10 mouse cellular contexts compared by ENCODE assay signal in genomic region chr16:92653816-92654215, GRCm38 (mm10).
A peak's percentile ranks its signal among the peaks of the same experiment; 100 is the strongest.
DNase-seq lines count a peak whose midpoint lies in the region; ATAC-seq and TF ChIP-seq lines count a peak whose summit lies in the region.
"Had no signal": no experiment of that assay in that cellular context is flagged by ENCODE, and none has a peak within 500 bp of the region (broad histone marks: within the 10 kb centered on the region; RNA-seq: fewer than 3 reads in every experiment).

No protein-coding gene starts in this region.

- WGBS in lung, embryonic 15.5 days: 48% methylated on average over 5 of the region's 5 CpGs
- WGBS in lung, adult 2 months: 39% methylated on average over 5 of the region's 5 CpGs
- WGBS in limb, embryonic 12.5 days: 52% methylated on average over 5 of the region's 5 CpGs
- WGBS in stomach, postnatal 0 days: 33% methylated on average over 5 of the region's 5 CpGs

- H3K27me3 ChIP-seq in lung, embryonic 15.5 days: no peaks in the 10 kb centered on the region
- no peaks in the 10 kb centered on the region; the same call in 1 of the 2 replicates for H3K27me3 ChIP-seq in limb, embryonic 12.5 days
- no peaks in the 10 kb centered on the region for H3K27me3 ChIP-seq in stomach, postnatal 0 days (ENCODE audit: control insufficient read depth, insufficient read depth, low read length)
- H3K27me3 ChIP-seq: midbrain, embryonic 13.5 days had no signal

- peaks cover 39% of the 10 kb centered on the region for H3K4me1 ChIP-seq in lung, embryonic 15.5 days
- peaks cover 3% of the 10 kb centered on the region for H3K4me1 ChIP-seq in lung, adult 2 months (ENCODE audit: control insufficient read depth, insufficient read depth, low read length)
- peaks cover 40% of the 10 kb centered on the region for H3K4me1 ChIP-seq in limb, embryonic 12.5 days (replicated peaks)
- H3K4me1 ChIP-seq in stomach, postnatal 0 days (replicated peaks; ENCODE audit: control insufficient read depth, insufficient read depth): no peaks in the 10 kb centered on the region; the same call in 1 of the 2 replicates

- H3K9ac ChIP-seq in lung, embryonic 15.5 days: no peak overlapping the region
- no peak overlapping the region for H3K9ac ChIP-seq in limb, embryonic 12.5 days (replicated peaks)
- no peak overlapping the region for H3K9ac ChIP-seq in stomach, postnatal 0 days (ENCODE audit: low read length)
- H3K9ac ChIP-seq: midbrain, embryonic 13.5 days had no signal

- no peak overlapping the region for H3K4me2 ChIP-seq in lung, embryonic 15.5 days
- H3K4me2 ChIP-seq in limb, embryonic 12.5 days: no peak overlapping the region
- no peak overlapping the region for H3K4me2 ChIP-seq in stomach, postnatal 0 days (replicated peaks; ENCODE audit: low read depth)
- H3K4me2 ChIP-seq: midbrain, embryonic 13.5 days had no signal

- TF ChIP-seq EP300 in stomach, postnatal 0 days (optimal IDR thresholded peaks at IDR 0.05): no peak

- no peak overlapping the region for H3K4me3 ChIP-seq in lung, embryonic 15.5 days
- H3K4me3 ChIP-seq in lung, adult 2 months (replicated peaks; ENCODE audit: extremely low read depth, low read depth, low read length): no peak overlapping the region
- no peak overlapping the region for H3K4me3 ChIP-seq in limb, embryonic 12.5 days (replicated peaks)
- no peak overlapping the region for H3K4me3 ChIP-seq in stomach, postnatal 0 days (ENCODE audit: low read depth, low read length)
- H3K4me3 ChIP-seq: midbrain, embryonic 13.5 days had no signal

- TF ChIP-seq CTCF in lung, adult 2 months (IDR thresholded peaks at IDR 0.05; ENCODE audit: insufficient read depth, low read length): no peak
- no peak for TF ChIP-seq CTCF in stomach, postnatal 0 days (IDR thresholded peaks at IDR 0.05; ENCODE audit: low read depth)

- peak overlapping the region; percentile 56; the same call in 1 of the 2 replicates for H3K27ac ChIP-seq in lung, embryonic 15.5 days
- H3K27ac ChIP-seq in limb, embryonic 12.5 days: peak overlapping the region; percentile 80
- H3K27ac ChIP-seq in stomach, postnatal 0 days (replicated peaks): 0 out of 2 replicates have a peak overlapping the region, but pooled peaks have one; percentile 40
- H3K27ac ChIP-seq: midbrain, embryonic 13.5 days had no signal

- H3K9me3 ChIP-seq in lung, embryonic 15.5 days: no peaks in the 10 kb centered on the region
- no peaks in the 10 kb centered on the region for H3K9me3 ChIP-seq in limb, embryonic 12.5 days
- H3K9me3 ChIP-seq in stomach, postnatal 0 days (ENCODE audit: control insufficient read depth, low read length): no peaks in the 10 kb centered on the region
- H3K9me3 ChIP-seq: midbrain, embryonic 13.5 days had no signal

- H3K36me3 ChIP-seq in lung, embryonic 15.5 days: no peaks in the 10 kb centered on the region
- no peaks in the 10 kb centered on the region for H3K36me3 ChIP-seq in limb, embryonic 12.5 days
- H3K36me3 ChIP-seq in stomach, postnatal 0 days (ENCODE audit: control insufficient read depth, insufficient read depth, low read length): no peaks in the 10 kb centered on the region
- H3K36me3 ChIP-seq: midbrain, embryonic 13.5 days had no signal

- no peak for TF ChIP-seq POLR2A in lung, adult 2 months (IDR thresholded peaks at IDR 0.05; ENCODE audit: borderline replicate concordance, extremely low read depth, low read depth, low read length)

- ATAC-seq in lung, embryonic 15.5 days (ENCODE audit: borderline replicate concordance, extremely low read depth, low FRiP score, low TSS enrichment): no peak
- peak; percentile 86 for ATAC-seq in activated CD4-positive, CD25-positive, alpha-beta regulatory T cell, adult 4 months
- peak; percentile 75 for ATAC-seq in limb, embryonic 12.5 days (ENCODE audit: insufficient number of reproducible peaks, insufficient read depth, low FRiP score, low TSS enrichment, low read depth)
- peak; percentile 82 for ATAC-seq in stomach, postnatal 0 days (ENCODE audit: low FRiP score, low TSS enrichment)
- ATAC-seq: hindbrain, embryonic 16.5 days; midbrain, embryonic 13.5 days had no signal

- DNase-seq in lung, adult 2 months: no peak
- peak; percentile 78 for DNase-seq in stomach, postnatal 0 days (ENCODE audit: low spot score)
- no peak for DNase-seq in frontal cortex, adult 2 months (ENCODE audit: extremely low spot score in 1 of 2, low spot score in 1 of 2)
- DNase-seq in adrenal gland, adult (ENCODE audit: inconsistent age in 2 of 2, low spot score in 1 of 2): no peak
- DNase-seq: thymus, postnatal 14 days had no signal
